8 mouse cellular contexts compared by ENCODE assay signal in genomic region chr2:167491757-167492708, GRCm38 (mm10). TPM values are rescaled to one million over a fixed set of nuclear protein-coding genes. Genes with fewer than 3 reads are reported as not detected.
A peak's percentile ranks its signal among the peaks of the same experiment; 100 is the strongest.
DNase-seq lines count a peak whose midpoint lies in the region; ATAC-seq and TF ChIP-seq lines count a peak whose summit lies in the region.

Gene Rnf114 (plus strand): TSS chr2:167492645.

- ATAC-seq in frontal cortex, adult (ENCODE audit: low TSS enrichment) = peak; percentile 13; the same call in 1 of the 2 replicates
- peak; percentile 46 for ATAC-seq in forebrain, embryonic 13.5 days
- ATAC-seq in lung, postnatal 0 days = peak; percentile 60

- intact Hi-C loops in heart, postnatal 36 days (cut with DNase I) = loop anchor here (5.0 kb wide), 1 partner anchor 430 kb away; the partner anchor contains the start of gene Znfx1

- no peak for TF ChIP-seq EP300 in lung, postnatal 0 days (IDR thresholded peaks at IDR 0.05)

- peak within 1 kb of the TSS; percentile 98 for H3K27ac ChIP-seq in forebrain, embryonic 13.5 days
- H3K27ac ChIP-seq in lung, postnatal 0 days (ENCODE audit: low read length) = peak within 1 kb of the TSS; percentile 98

- H3K4me2 ChIP-seq in forebrain, embryonic 13.5 days = peak within 1 kb of the TSS; percentile 99
- peak within 1 kb of the TSS; percentile 89 for H3K4me2 ChIP-seq in lung, postnatal 0 days (replicated peaks; ENCODE audit: low read depth, low read length)

- H3K4me3 ChIP-seq in forebrain, embryonic 13.5 days = peak within 1 kb of the TSS; percentile 99
- peak within 1 kb of the TSS; percentile 99 for H3K4me3 ChIP-seq in lung, postnatal 0 days (ENCODE audit: low read depth, low read length)

- H3K36me3 ChIP-seq in forebrain, embryonic 13.5 days (ENCODE audit: poor library complexity, severe bottlenecking) = peaks cover 8% of the 10 kb centered on the region; the same call in 1 of the 2 replicates
- no peaks in the 10 kb centered on the region for H3K36me3 ChIP-seq in lung, postnatal 0 days (ENCODE audit: insufficient read depth, low read length)

- peak within 1 kb of the TSS; percentile 97 for H3K9ac ChIP-seq in forebrain, embryonic 13.5 days
- H3K9ac ChIP-seq in lung, postnatal 0 days (replicated peaks; ENCODE audit: low read depth) = peak within 1 kb of the TSS; percentile 97

- H3K9me3 ChIP-seq in forebrain, embryonic 13.5 days (replicated peaks) = no peaks in the 10 kb centered on the region
- no peaks in the 10 kb centered on the region for H3K9me3 ChIP-seq in lung, postnatal 0 days (ENCODE audit: low read length)

- TF ChIP-seq CTCF in lung, postnatal 0 days (IDR thresholded peaks at IDR 0.05) = no peak

- no peak for DNase-seq in frontal cortex, postnatal 14 days (ENCODE audit: low spot score in 2 of 2)
- peak; percentile 61 for DNase-seq in adrenal gland, postnatal 25 days
- no peak for DNase-seq in heart, postnatal 36 days
- DNase-seq in layer of hippocampus, postnatal 10 days (ENCODE audit: low spot score in 2 of 2) = peak; percentile 53 to 61
- peak; percentile 51 for DNase-seq in lung, postnatal 0 days (ENCODE audit: low spot score)
- peak; percentile 27 to 28 for DNase-seq in spleen, postnatal 14 days (ENCODE audit: low spot score in 2 of 2)

- WGBS in forebrain, embryonic 13.5 days = 4% methylated on average over 52 of the region's 52 CpGs
- WGBS in lung, postnatal 0 days = 3% methylated on average over 51 of the region's 52 CpGs

- H3K4me1 ChIP-seq in forebrain, embryonic 13.5 days = peaks cover 25% of the 10 kb centered on the region
- peaks cover 15% of the 10 kb centered on the region for H3K4me1 ChIP-seq in lung, postnatal 0 days (ENCODE audit: insufficient read depth, low read depth, low read length)

- no peaks in the 10 kb centered on the region for H3K27me3 ChIP-seq in forebrain, embryonic 13.5 days
- no peaks in the 10 kb centered on the region for H3K27me3 ChIP-seq in lung, postnatal 0 days (replicated peaks; ENCODE audit: insufficient read depth, low read length)

RNA-seq across cellular contexts. Expression of gene Rnf114, which starts in this region (rescaled TPM):
- 68.4 and 71.6 TPM in 2 replicates for total RNA-seq in adrenal gland, postnatal 25 days (2021)
- 134 and 147 TPM in 2 replicates for polyA plus RNA-seq in forebrain, embryonic 13.5 days (2015; fragmentation: Nextera tagmentation; extraction: Ambion mirVana)
- 10 to 100 TPM; 68.2 to 70.1 TPM for total RNA-seq in heart, postnatal 36 days (2021)
- total RNA-seq in layer of hippocampus, postnatal 10 days (2021) = 10 to 100 TPM; 31.1 to 34.1 TPM
- polyA plus RNA-seq in lung, postnatal 0 days (2015; fragmentation: Nextera tagmentation; extraction: Ambion mirVana) = 111 and 119 TPM in 2 replicates

Comparison
In these comparisons a context has a peak if more than half of its experiments do, and no peak if none do; other contexts are left out.
1. DNase-seq: peak in adrenal gland, postnatal 25 days (single experiment), layer of hippocampus, postnatal 10 days (2 of 2), lung, postnatal 0 days (single experiment) and spleen, postnatal 14 days (2 of 2); none in frontal cortex, postnatal 14 days (0 of 2) and heart, postnatal 36 days (0 of 2).
2. Peak in every context shown above with its lines, with median percentiles within 50 percentile points of each other: ATAC-seq.